In genomic region chr11:101069391-101070188, GRCm38 (mm10) we compare ENCODE assay signal across 1 mouse cellular context.
TF ChIP-seq lines count a peak whose summit lies in the region.

Naglu (plus strand) TSS chr11:101070012.

TF ChIP-seq in CH12.LX, 34 proteins besides CTCF, POLR2A, EP300 and RAD21 (continued from another document):
- no peak for TF ChIP-seq ZC3H11A (IDR thresholded peaks at IDR 0.05; ENCODE audit: low read depth, low read length)
- no peak for TF ChIP-seq CHD1 (IDR thresholded peaks at IDR 0.05; ENCODE audit: low read depth, low read length)
- TF ChIP-seq JUN (IDR thresholded peaks at IDR 0.05; ENCODE audit: insufficient read depth, low read depth, low read length): no peak
- TF ChIP-seq POLR2AphosphoS2 (IDR thresholded peaks at IDR 0.05; ENCODE audit: low read depth, low read length): peak; percentile 92
- TF ChIP-seq HCFC1 (IDR thresholded peaks at IDR 0.05; ENCODE audit: low read depth, low read length): peak; percentile 69
- TF ChIP-seq ELF1 (IDR thresholded peaks at IDR 0.05; ENCODE audit: low read depth, low read length): peak; percentile 89
- 0 out of 2 replicates have a peak, but pooled peaks have one; percentile 28 for TF ChIP-seq TBP (conservative IDR thresholded peaks at IDR 0.05; ENCODE audit: low read depth, low read length)
- peak; percentile 58; the same call in 1 of the 2 replicates for TF ChIP-seq ETS1 (conservative IDR thresholded peaks at IDR 0.05; ENCODE audit: low read depth, low read length)
